Mouse (Mus musculus): ENCODE measurements around the gene Mllt10. TPM values are rescaled to one million over a fixed set of nuclear protein-coding genes. Genes with fewer than 3 reads are reported as not detected.
A peak's percentile ranks its signal among the peaks of the same experiment; 100 is the strongest.

Mllt10 gene
- total and polyA plus RNA-seq, 3 experiments = 33.3 to 64.1 TPM; not detected in 1

GRCm38 (mm10) chr2:18053951-18054530 is 996 bp upstream of the Mllt10 start:
- no peak for TF ChIP-seq POLR2A (IDR thresholded peaks at IDR 0.05; ENCODE audit: control insufficient read depth in 1 of 2, insufficient read depth in 1 of 2, low read depth in 1 of 2, low read length in 2 of 2, poor library complexity in 1 of 2)
- no peak overlapping the region for H3K27ac ChIP-seq (ENCODE audit: control insufficient read depth, low read depth, low read length)
- H3K79me2 ChIP-seq (ENCODE audit: control insufficient read depth, insufficient read depth, low read length, poor library complexity) = peaks cover 16% of the 10 kb centered on the region; the same call in 1 of the 2 replicates
- H3K9me3 ChIP-seq (replicated peaks; ENCODE audit: insufficient read depth, low read length) = no peaks in the 10 kb centered on the region
- H3K9ac ChIP-seq (ENCODE audit: control insufficient read depth, low read depth, low read length, poor library complexity, severe bottlenecking) = no peak overlapping the region
- no peak for DNase-seq (ENCODE audit: low read depth, low spot score)
- no peaks in the 10 kb centered on the region; a peak in 1 of 4 replicates for H3K27me3 ChIP-seq (ENCODE audit: control insufficient read depth in 1 of 2, insufficient read depth in 2 of 2, low read length in 2 of 2)
- H3K4me3 ChIP-seq (ENCODE audit: control insufficient read depth in 1 of 2, insufficient read depth in 1 of 2, low read depth in 2 of 2, low read length in 2 of 2) = no peak overlapping the region
- H3K36me3 ChIP-seq (ENCODE audit: control insufficient read depth in 1 of 2, insufficient read depth in 2 of 2, low read length in 2 of 2) = peaks cover 0 to 7% of the 10 kb centered on the region in 2 experiments; a peak in 2 of 4 replicates
- H3K4me1 ChIP-seq (ENCODE audit: control insufficient read depth in 1 of 2, insufficient read depth in 2 of 2, low read length in 2 of 2) = peaks cover 2 to 12% of the 10 kb centered on the region in 2 experiments; a peak in 3 of 4 replicates

- Histone ChIP-seq H3K79me2 (ENCODE audit: control insufficient read depth, insufficient read depth, low read length, poor library complexity) (peaks cover 16% of the 10 kb centered on the region; the same call in 1 of the 2 replicates), H3K36me3 (ENCODE audit: control insufficient read depth in 1 of 2, insufficient read depth in 2 of 2, low read length in 2 of 2) (peaks cover 0 to 14% of the 10 kb centered on the region in 2 experiments; a peak in 2 of 4 replicates), H3K9me3 (replicated peaks; ENCODE audit: insufficient read depth, low read length) (no peaks in the 10 kb centered on the region), H3K4me1 (ENCODE audit: control insufficient read depth in 1 of 2, insufficient read depth in 2 of 2, low read length in 2 of 2) (peaks cover 2 to 13% of the 10 kb centered on the region in 2 experiments; a peak in 3 of 4 replicates), H3K4me3 (ENCODE audit: control insufficient read depth in 1 of 2, insufficient read depth in 1 of 2, low read depth in 2 of 2, low read length in 2 of 2) (peak overlapping the region; percentile 75 to 89), H3K27me3 (ENCODE audit: control insufficient read depth in 1 of 2, insufficient read depth in 2 of 2, low read length in 2 of 2) (no peaks in the 10 kb centered on the region), H3K27ac (ENCODE audit: control insufficient read depth, low read depth, low read length) (peak overlapping the region; percentile 94), H3K9ac (ENCODE audit: control insufficient read depth, low read depth, low read length, poor library complexity, severe bottlenecking) (peak overlapping the region; percentile 99)
- DNase-seq (ENCODE audit: low read depth, low spot score) = peak; percentile 91
- TF ChIP-seq RCOR1 (IDR thresholded peaks at IDR 0.05; ENCODE audit: low read depth, low read length) (no peak), GABPA (IDR thresholded peaks at IDR 0.05; ENCODE audit: low read depth, low read length) (no peak), NELFE (IDR thresholded peaks at IDR 0.05; ENCODE audit: low read depth, low read length) (peak; percentile 55), MYB (IDR thresholded peaks at IDR 0.05; ENCODE audit: low read depth, low read length) (no peak), RAD21 (IDR thresholded peaks at IDR 0.05; ENCODE audit: low read depth, low read length) (no peak), MAZ (IDR thresholded peaks at IDR 0.05; ENCODE audit: low read depth, low read length) (0 out of 2 replicates have a peak, but pooled peaks have one; percentile 48), HCFC1 (IDR thresholded peaks at IDR 0.05; ENCODE audit: low read depth, low read length) (peak; percentile 53), EP300 (IDR thresholded peaks at IDR 0.05; ENCODE audit: low read depth in 1 of 2, low read length in 2 of 2) (no peak), E2F4 (IDR thresholded peaks at IDR 0.05; ENCODE audit: borderline replicate concordance, low read depth, low read length) (no peak), ELF1 (IDR thresholded peaks at IDR 0.05; ENCODE audit: low read depth, low read length) (no peak), MAFK (IDR thresholded peaks at IDR 0.05; ENCODE audit: borderline replicate concordance, low read depth, low read length) (no peak), SMC3 (IDR thresholded peaks at IDR 0.05; ENCODE audit: low read depth, low read length) (no peak), MAX (IDR thresholded peaks at IDR 0.05; ENCODE audit: low read length) (no peak; the same call in 1 of the 2 replicates), SIN3A (IDR thresholded peaks at IDR 0.05; ENCODE audit: low read length) (peak; percentile 71), JUND (IDR thresholded peaks at IDR 0.05; ENCODE audit: low read depth, low read length) (no peak), MYC (IDR thresholded peaks at IDR 0.05; ENCODE audit: low read depth, low read length) (peak; percentile 25; the same call in 1 of the 2 replicates), ZNF384 (IDR thresholded peaks at IDR 0.05; ENCODE audit: low read depth, low read length) (no peak), MEF2A (IDR thresholded peaks at IDR 0.05; ENCODE audit: extremely low read depth, insufficient replicate concordance, low read depth, low read length, poor library complexity, severe bottlenecking) (no peak), ZC3H11A (IDR thresholded peaks at IDR 0.05; ENCODE audit: low read depth, low read length) (no peak), UBTF (IDR thresholded peaks at IDR 0.05; ENCODE audit: borderline replicate concordance, insufficient read depth, low read depth, low read length) (no peak), ETS1 (IDR thresholded peaks at IDR 0.05; ENCODE audit: low read depth, low read length) (0 out of 2 replicates have a peak, but pooled peaks have one; percentile 16), TBP (IDR thresholded peaks at IDR 0.05; ENCODE audit: low read depth, low read length) (0 out of 2 replicates have a peak, but pooled peaks have one; percentile 25), NRF1 (IDR thresholded peaks at IDR 0.05; ENCODE audit: insufficient read depth, low read depth, low read length, poor library complexity, severe bottlenecking) (no peak), POLR2AphosphoS5 (IDR thresholded peaks at IDR 0.05; ENCODE audit: borderline replicate concordance, low read depth, low read length) (no peak), TAL1 (IDR thresholded peaks at IDR 0.05; ENCODE audit: low read length) (no peak), ZKSCAN1 (IDR thresholded peaks at IDR 0.05; ENCODE audit: low read depth, low read length) (no peak), KAT2A (conservative IDR thresholded peaks at IDR 0.05; ENCODE audit: low read depth, low read length) (no peak)
Measured at GRCm38 (mm10) chr2:18055929-18056785, 1.1 kb downstream of the Mllt10 start.

All from MEL (cell line).